Mouse (Mus musculus) erythroblast, embryonic 14.5 days (primary cell): ENCODE results near the gene Fnip1. TPM values are rescaled to one million over a fixed set of nuclear protein-coding genes. Genes with fewer than 3 reads are reported as not detected.
"Not testable (repeated sequence)": the region's sequence is repeated elsewhere in the genome, so short reads cannot be mapped to it uniquely, and the experiment has no call there.

Experiments
- H3K27me3 ChIP-seq: 2 replicates; pipeline ENCODE4 v1.6.1; 2012; ENCODE audit warnings: inconsistent platforms; ENCODE audit not compliant: control insufficient read depth
- H3K36me3 ChIP-seq: 2 replicates; pipeline ENCODE4 v1.6.1; 2012; ENCODE audit warnings: mild to moderate bottlenecking, inconsistent platforms; ENCODE audit not compliant: control insufficient read depth
- H3K4me1 ChIP-seq: 2 replicates; pipeline ENCODE4 v1.6.1; 2012; ENCODE audit warnings: inconsistent platforms; ENCODE audit not compliant: control insufficient read depth
- H3K4me3 ChIP-seq: replicated peaks from 2 replicates; pipeline ENCODE3; 2012; ENCODE audit warnings: moderate library complexity, mild to moderate bottlenecking, inconsistent platforms
- H3K9me3 ChIP-seq: 2 replicates; pipeline ENCODE4 v1.6.1; 2012; ENCODE audit warnings: low read length, inconsistent platforms, mixed read lengths; ENCODE audit not compliant: control insufficient read depth
- GATA1 ChIP-seq: IDR thresholded peaks from 2 replicates; pipeline ENCODE4 v1.6.1; 2012; ENCODE audit warnings: low read length, inconsistent platforms, mixed read lengths
- TAL1 ChIP-seq: IDR thresholded peaks from 3 replicates; pipeline ENCODE4 v1.6.1; 2012; ENCODE audit warnings: low read length, inconsistent platforms, mixed read lengths
- polyA plus RNA-seq: library from polyadenylated mRNA; stranded (reverse); fragments of >175 nt; gene quantifications from 2 replicates; pipeline ENCODE4 v1.2.3, GENCODE M21; 2012

Fnip1 gene
- 0.01 and 0.03 TPM in 2 replicates for polyA plus RNA-seq

- TF ChIP-seq TAL1 (no peak), GATA1 (no peak)
- Histone ChIP-seq H3K4me3 (peak within 1 kb of the TSS; percentile 88), H3K4me1 (peaks cover 23% of the 10 kb centered on the region), H3K36me3 (peaks cover 3% of the 10 kb centered on the region), H3K27me3 (no peaks in the 10 kb centered on the region), H3K9me3 (no peaks in the 10 kb centered on the region)
Observed at GRCm38 (mm10) chr11:54437823-54438337, at the start of gene Fnip1. TSS of gene Fnip1 (plus strand) at chr11:54438199.

- no peaks in the 10 kb centered on the region for H3K36me3 ChIP-seq
- no peaks in the 10 kb centered on the region for H3K27me3 ChIP-seq
- no peak overlapping the region for H3K4me3 ChIP-seq
- TF ChIP-seq TAL1 (no peak), GATA1 (no peak)
- no peaks in the 10 kb centered on the region for H3K9me3 ChIP-seq
- H3K4me1 ChIP-seq, result no peaks in the 10 kb centered on the region
Observed at GRCm38 (mm10) chr11:54390386-54390785, 47.6 kb upstream of the Fnip1 start.

- Histone ChIP-seq H3K36me3 (no peaks in the 10 kb centered on the region), H3K4me3 (no peak overlapping the region), H3K4me1 (no peaks in the 10 kb centered on the region), H3K9me3 (no peaks in the 10 kb centered on the region), H3K27me3 (no peaks in the 10 kb centered on the region)
- TF ChIP-seq GATA1 (no peak), TAL1 (no peak)
Observed at GRCm38 (mm10) chr11:54391326-54391725, 46.7 kb upstream of the Fnip1 start.

GRCm38 (mm10) chr11:54396686-54397085 is 41.3 kb upstream of the Fnip1 start:
- no peak for TF ChIP-seq TAL1
- no peak for TF ChIP-seq GATA1
- Histone ChIP-seq H3K4me1 (no peaks in the 10 kb centered on the region), H3K9me3 (no peaks in the 10 kb centered on the region), H3K36me3 (no peaks in the 10 kb centered on the region), H3K27me3 (no peaks in the 10 kb centered on the region), H3K4me3 (no peak overlapping the region)

GRCm38 (mm10) chr11:54398058-54398457 is 39.9 kb upstream of the Fnip1 start:
- no peaks in the 10 kb centered on the region for H3K4me1 ChIP-seq
- no peaks in the 10 kb centered on the region for H3K36me3 ChIP-seq
- H3K4me3 ChIP-seq, result no peak overlapping the region
- TF ChIP-seq TAL1 (no peak), GATA1 (no peak)
- no peaks in the 10 kb centered on the region for H3K27me3 ChIP-seq
- no peaks in the 10 kb centered on the region for H3K9me3 ChIP-seq

GRCm38 (mm10) chr11:54400803-54401202 is 37.2 kb upstream of the Fnip1 start:
- H3K36me3 ChIP-seq, H3K4me3 ChIP-seq, H3K4me1 ChIP-seq, H3K27me3 ChIP-seq, H3K9me3 ChIP-seq: not testable (repeated sequence)

- H3K36me3 ChIP-seq, result no peaks in the 10 kb centered on the region
- no peaks in the 10 kb centered on the region for H3K4me1 ChIP-seq
- H3K9me3 ChIP-seq, result no peaks in the 10 kb centered on the region
- H3K4me3 ChIP-seq, result no peak overlapping the region
- no peaks in the 10 kb centered on the region for H3K27me3 ChIP-seq
- TF ChIP-seq GATA1, result no peak
- no peak for TF ChIP-seq TAL1
Observed at GRCm38 (mm10) chr11:54404885-54405284, 33.1 kb upstream of the Fnip1 start.

GRCm38 (mm10) chr11:54406930-54407546 is 31.0 kb upstream of the Fnip1 start:
- TF ChIP-seq TAL1, result no peak
- no peak for TF ChIP-seq GATA1
- no peaks in the 10 kb centered on the region for H3K36me3 ChIP-seq
- no peaks in the 10 kb centered on the region for H3K9me3 ChIP-seq
- no peaks in the 10 kb centered on the region for H3K27me3 ChIP-seq
- H3K4me3 ChIP-seq, result no peak overlapping the region
- no peaks in the 10 kb centered on the region for H3K4me1 ChIP-seq

- TF ChIP-seq TAL1 (no peak), GATA1 (no peak)
- Histone ChIP-seq H3K27me3 (no peaks in the 10 kb centered on the region), H3K36me3 (no peaks in the 10 kb centered on the region), H3K4me1 (peaks cover 3% of the 10 kb centered on the region; the same call in 1 of the 2 replicates), H3K9me3 (no peaks in the 10 kb centered on the region), H3K4me3 (no peak overlapping the region)
Observed at GRCm38 (mm10) chr11:54410612-54411011, 27.4 kb upstream of the Fnip1 start.

GRCm38 (mm10) chr11:54413017-54413416 is 25.0 kb upstream of the Fnip1 start:
- H3K9me3 ChIP-seq, result no peaks in the 10 kb centered on the region
- TF ChIP-seq GATA1 (no peak), TAL1 (no peak)
- H3K4me1 ChIP-seq, result peaks cover 3% of the 10 kb centered on the region; the same call in 1 of the 2 replicates
- H3K4me3 ChIP-seq, result no peak overlapping the region
- no peaks in the 10 kb centered on the region for H3K27me3 ChIP-seq
- no peaks in the 10 kb centered on the region for H3K36me3 ChIP-seq
